Mouse (Mus musculus): ENCODE measurements around the gene Zdhhc11.
"Not testable (repeated sequence)": the region's sequence is repeated elsewhere in the genome, so short reads cannot be mapped to it uniquely, and the experiment has no call there.

Zdhhc11 gene

GRCm38 (mm10) chr13:74008216-74008615 lies 44.6 kb downstream of the Zdhhc11 start:
- not testable (repeated sequence) for DNase-seq

- DNase-seq: peak; percentile 95 to 97
Observed at GRCm38 (mm10) chr13:74008948-74009718, 45.5 kb downstream of the Zdhhc11 start, which contains the start of gene Tppp. Gene Tppp, plus strand, starts transcription at chr13:74009407.

- DNase-seq: peak; percentile 84 to 91
Observed at GRCm38 (mm10) chr13:74009791-74010614, 46.4 kb downstream of the Zdhhc11 start.

- DNase-seq: peak; percentile 63 to 70
Observed at GRCm38 (mm10) chr13:74010678-74011077, 47.0 kb downstream of the Zdhhc11 start.

GRCm38 (mm10) chr13:74015908-74016307 lies 52.3 kb downstream of the Zdhhc11 start:
- DNase-seq: no peak

- no peak for DNase-seq
Observed at GRCm38 (mm10) chr13:74017426-74017825, 53.8 kb downstream of the Zdhhc11 start.

- DNase-seq: not testable (repeated sequence)
Observed at GRCm38 (mm10) chr13:74019006-74019405, 55.4 kb downstream of the Zdhhc11 start.

GRCm38 (mm10) chr13:74025151-74026081 lies 61.8 kb downstream of the Zdhhc11 start:
- peak; percentile 47 to 56 for DNase-seq

GRCm38 (mm10) chr13:74026215-74026614 lies 62.6 kb downstream of the Zdhhc11 start:
- DNase-seq: peak; percentile 44 to 65

GRCm38 (mm10) chr13:74028116-74028515 lies 64.5 kb downstream of the Zdhhc11 start:
- peak in 1 of 2 experiments; percentile 26 for DNase-seq

- no peak for DNase-seq
Observed at GRCm38 (mm10) chr13:74029013-74029412, 65.4 kb downstream of the Zdhhc11 start.

GRCm38 (mm10) chr13:74030691-74031090 lies 67.0 kb downstream of the Zdhhc11 start:
- no peak for DNase-seq

GRCm38 (mm10) chr13:74031133-74031532 lies 67.5 kb downstream of the Zdhhc11 start:
- DNase-seq: no peak

- no peak for DNase-seq
Observed at GRCm38 (mm10) chr13:74034756-74035155, 71.1 kb downstream of the Zdhhc11 start.

GRCm38 (mm10) chr13:74035776-74036175 lies 72.1 kb downstream of the Zdhhc11 start:
- no peak for DNase-seq

- no peak for DNase-seq
Observed at GRCm38 (mm10) chr13:74039926-74040325, 76.3 kb downstream of the Zdhhc11 start.
